Mouse (Mus musculus): Measurements from ENCODE around the gene Kcnk2.

DNA sequence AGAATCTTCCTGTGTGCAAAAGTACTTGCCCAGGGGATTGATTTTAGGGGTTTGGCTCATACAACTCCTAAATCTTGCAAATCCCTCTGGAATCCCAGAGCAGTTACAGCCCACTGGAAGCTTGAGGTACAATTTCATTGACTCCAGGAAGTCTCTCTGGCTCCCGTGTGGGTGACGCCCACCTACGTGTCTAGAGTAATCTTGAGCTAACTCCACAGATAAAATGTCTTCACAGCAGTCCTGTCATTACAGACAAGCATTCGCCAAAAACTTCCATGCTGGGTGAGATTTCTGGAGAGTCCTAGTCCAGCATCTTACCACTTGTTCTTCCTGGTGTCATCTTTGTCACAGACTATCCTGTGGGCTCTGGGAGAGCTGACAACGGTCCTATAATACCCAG, 56.9 kb downstream of the Kcnk2 start:
- TF ChIP-seq CTCF (IDR thresholded peaks at IDR 0.05; ENCODE audit: control insufficient read depth, insufficient read depth, insufficient replicate concordance, low read depth, low read length) = no peak
- no peak for TF ChIP-seq POLR2A (IDR thresholded peaks at IDR 0.05; ENCODE audit: control insufficient read depth, low read depth, low read length)
